Mouse (Mus musculus) olfactory bulb, adult 2 months (tissue): ENCODE data around the gene Grcc10. TPM values are rescaled to one million over a fixed set of nuclear protein-coding genes. Genes with fewer than 3 reads are reported as not detected.

ENCODE experiments used
- H3K27ac ChIP-seq: fragments of 200-500 bp; 2 replicates; pipeline ENCODE4 v1.5.1; 2012; ENCODE audit warnings: low read depth, low read length; ENCODE audit not compliant: insufficient read depth
- H3K4me1 ChIP-seq: fragments of 200-500 bp; 2 replicates; pipeline ENCODE4 v1.6.1; 2012; ENCODE audit warnings: low read length; ENCODE audit not compliant: control insufficient read depth, insufficient read depth
- H3K4me3 ChIP-seq: fragments of 200-500 bp; 2 replicates; pipeline ENCODE4 v1.5.1; 2012; ENCODE audit warnings: mild to moderate bottlenecking, low read depth, low read length, moderate library complexity; ENCODE audit not compliant: insufficient read depth
- CTCF ChIP-seq: fragments of 200-500 bp; IDR thresholded peaks from 2 replicates; pipeline ENCODE4 v1.5.1; 2012; ENCODE audit warnings: low read depth, mild to moderate bottlenecking, low read length, moderate library complexity; ENCODE audit not compliant: insufficient read depth
- POLR2A ChIP-seq: fragments of 200-500 bp; IDR thresholded peaks from 2 replicates; pipeline ENCODE4 v1.6.1; 2012; ENCODE audit warnings: mild to moderate bottlenecking, low read depth, low read length, moderate library complexity; ENCODE audit not compliant: insufficient read depth
- WGBS: fragments of 180-500 bp; shearing (Covaris S2); methylation state at CpG from one replicate; pipeline ENCODE4 v1.1.7; 2018; 5-methylcytosine and 5-hydroxymethylcytosine counted together
- polyA plus RNA-seq: library from polyadenylated mRNA; stranded (reverse); fragments of >200 nt; gene quantifications from 2 replicates; pipeline ENCODE4 v1.2.4, GENCODE M21; 2012; ENCODE audit warnings: low replicate concordance; ENCODE audit not compliant: missing spikeins, insufficient read depth, insufficient read length

Gene Grcc10
- polyA plus RNA-seq, 1 experiment = 1,072 TPM

- Histone ChIP-seq H3K4me3 (no peak overlapping the region), H3K4me1 (peaks cover 35% of the 10 kb centered on the region), H3K27ac (0 out of 2 replicates have a peak overlapping the region, but pooled peaks have one; percentile 79)
- TF ChIP-seq CTCF = no peak
- no peak for TF ChIP-seq POLR2A
- WGBS = 36% methylated on average over 2 of the region's 2 CpGs
These were observed 17.7 kb upstream of the Grcc10 start for GRCm38 (mm10) chr6:124758849-124759232.

- TF ChIP-seq CTCF (no peak), POLR2A (no peak)
- 12% methylated on average over 5 of the region's 5 CpGs for WGBS
These were observed 17.0 kb upstream of the Grcc10 start for GRCm38 (mm10) chr6:124757909-124758848.

GRCm38 (mm10) chr6:124757351-124757880 is 16.2 kb upstream of the Grcc10 start:
- WGBS = 5% methylated on average over 5 of the region's 5 CpGs
- Histone ChIP-seq H3K4me3 (peak overlapping the region; percentile 98), H3K27ac (peak overlapping the region; percentile 79), H3K4me1 (peaks cover 22% of the 10 kb centered on the region)
- TF ChIP-seq CTCF = no peak

More at GRCm38 (mm10) chr6:124757909-124758848, 17.0 kb upstream of the Grcc10 start:
- Histone ChIP-seq H3K4me3 (peak overlapping the region; percentile 30), H3K4me1 (peaks cover 30% of the 10 kb centered on the region), H3K27ac (peak overlapping the region; percentile 79)

DNA sequence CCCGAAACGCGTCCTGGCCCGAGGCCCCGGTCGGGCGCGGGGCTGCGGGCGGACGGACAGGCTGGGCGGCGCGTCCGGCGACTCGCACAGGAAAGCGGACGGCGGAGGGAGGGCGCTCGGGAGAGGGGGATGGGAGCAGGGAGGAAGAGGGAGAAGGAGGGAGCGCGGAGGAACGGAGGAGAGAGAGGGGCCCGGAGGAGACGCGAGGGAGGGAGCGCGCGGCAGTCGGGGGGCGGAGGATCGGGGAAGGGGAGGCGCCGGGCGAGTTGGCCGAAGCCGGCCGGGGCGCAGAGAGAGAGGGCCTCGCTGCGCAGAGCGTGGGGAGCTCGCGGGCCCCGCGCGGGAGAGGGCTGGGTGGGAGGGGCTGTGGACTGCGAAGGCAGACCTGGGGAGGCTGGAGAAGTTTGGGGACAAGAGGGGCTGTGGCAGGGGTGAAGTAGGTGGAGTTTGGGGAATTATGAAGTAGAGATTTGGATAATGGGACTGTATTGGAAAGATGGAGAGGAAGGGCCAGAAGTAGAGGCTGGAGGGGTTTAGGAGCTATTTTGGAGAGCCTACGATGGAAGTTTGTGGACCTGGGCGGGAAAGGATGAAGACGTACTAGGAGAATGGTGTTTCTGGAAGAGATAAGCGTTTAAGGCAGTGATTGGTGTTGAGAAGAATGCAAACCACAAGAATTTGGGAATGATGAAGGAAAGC is 15.6 kb upstream of the Grcc10 start:
- Histone ChIP-seq H3K4me3 (peak overlapping the region; percentile 98), H3K4me1 (peaks cover 22% of the 10 kb centered on the region), H3K27ac (peak overlapping the region; percentile 91)
- TF ChIP-seq CTCF = no peak
- TF ChIP-seq POLR2A = peak; percentile 37; the same call in 1 of the 2 replicates
- under 1% methylated on average over 51 of the region's 54 CpGs for WGBS

- Histone ChIP-seq H3K4me3 (peak within 1 kb of the TSS; percentile 98), H3K27ac (peak within 1 kb of the TSS; percentile 91), H3K4me1 (peaks cover 22% of the 10 kb centered on the region)
- TF ChIP-seq POLR2A (no peak), CTCF (no peak)
- WGBS = 4% methylated on average over 96 of the region's 100 CpGs
These were observed 14.8 kb upstream of the Grcc10 start, which contains the start of the genes Gm45234 and Atn1 for GRCm38 (mm10) chr6:124755831-124756595. TSS of gene Gm45234 (minus strand) at chr6:124756021. TSS of gene Atn1 (minus strand) at chr6:124756524.

- whole genome bisulfite sequencing = 3% methylated on average over 3 of the region's 3 CpGs
- Histone ChIP-seq H3K4me3 (peak overlapping the region; percentile 98), H3K4me1 (peaks cover 22% of the 10 kb centered on the region), H3K27ac (peak overlapping the region; percentile 80; the same call in 1 of the 2 replicates)
- TF ChIP-seq POLR2A (no peak), CTCF (no peak)
These were observed 14.1 kb upstream of the Grcc10 start for GRCm38 (mm10) chr6:124755306-124755705.

- Histone ChIP-seq H3K4me3 (no peak overlapping the region), H3K27ac (no peak overlapping the region), H3K4me1 (peaks cover 20% of the 10 kb centered on the region)
- TF ChIP-seq POLR2A (no peak), CTCF (no peak)
- WGBS = 91% methylated on average over 2 of the region's 2 CpGs
These were observed 12.7 kb upstream of the Grcc10 start for GRCm38 (mm10) chr6:124753861-124754260.

DNA sequence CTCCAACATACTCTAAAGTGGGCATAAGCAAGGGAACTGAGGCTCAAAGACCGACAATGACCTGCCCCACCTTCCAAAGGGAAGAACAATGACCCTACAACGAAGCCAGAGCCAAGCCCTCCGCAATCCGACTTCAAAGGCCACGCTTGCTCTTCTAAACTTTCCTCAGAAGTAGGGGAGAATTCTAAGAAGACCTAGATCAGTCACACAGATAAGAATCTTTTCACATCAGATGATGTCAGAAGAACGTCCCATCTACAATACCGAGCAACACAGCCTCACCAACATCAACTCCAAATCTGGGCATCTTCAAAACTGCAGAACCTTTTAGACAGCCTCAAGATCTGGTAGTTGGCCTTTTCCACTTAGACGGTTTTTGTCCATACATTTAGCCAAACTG is 9.2 kb upstream of the Grcc10 start:
- Histone ChIP-seq H3K4me1 (peaks cover 26% of the 10 kb centered on the region), H3K4me3 (no peak overlapping the region), H3K27ac (no peak overlapping the region)
- TF ChIP-seq POLR2A (no peak), CTCF (no peak)
- WGBS = 79% methylated on average over 8 of the region's 8 CpGs
